Mouse (Mus musculus) myocyte (in vitro differentiated cells): ENCODE measurements around the gene Aamp.

Experiments used
- CEBPB ChIP-seq: IDR thresholded peaks from 2 replicates; pipeline ENCODE4 v1.6.1; 2011; ENCODE audit warnings: mild to moderate bottlenecking, moderate library complexity; ENCODE audit not compliant: poor library complexity, insufficient read depth, severe bottlenecking
- E2F4 ChIP-seq: IDR thresholded peaks from one replicate; pipeline ENCODE4 v1.6.1; 2011; ENCODE audit warnings: mild to moderate bottlenecking, control low read depth, moderate library complexity; ENCODE audit not compliant: insufficient read depth
- MAX ChIP-seq: IDR thresholded peaks from one replicate; pipeline ENCODE4 v1.6.1; 2011; ENCODE audit warnings: low read depth, mild to moderate bottlenecking, control low read depth
- MYOD1 ChIP-seq, 3 experiments: IDR thresholded peaks; one replicate each; pipeline ENCODE4 v1.6.1; 2011; ENCODE audit warnings: control low read depth in 2 of 3, low read depth in 2 of 3, mild to moderate bottlenecking in 2 of 3, moderate library complexity in 1 of 3; ENCODE audit not compliant: insufficient read length in 2 of 3, control insufficient read depth in 1 of 3
- MYOG ChIP-seq, 3 experiments: IDR thresholded peaks; one replicate each; pipeline ENCODE4 v1.6.1; 2011; ENCODE audit warnings: control low read depth in 2 of 3, low read depth in 2 of 3, mild to moderate bottlenecking in 2 of 3; ENCODE audit not compliant: insufficient read length in 2 of 3, control insufficient read depth in 1 of 3, insufficient read depth in 1 of 3
- POLR2A ChIP-seq: IDR thresholded peaks from one replicate; pipeline ENCODE4 v1.6.1; 2011; ENCODE audit warnings: low read depth, mild to moderate bottlenecking, control low read depth, moderate library complexity; ENCODE audit not compliant: insufficient read length
- POLR2AphosphoS2 ChIP-seq: IDR thresholded peaks from one replicate; pipeline ENCODE4 v1.6.1; 2011; ENCODE audit warnings: low read depth, control low read depth; ENCODE audit not compliant: insufficient read length
- REST ChIP-seq: IDR thresholded peaks from one replicate; pipeline ENCODE4 v1.6.1; 2011; ENCODE audit warnings: mild to moderate bottlenecking, control low read depth, moderate library complexity; ENCODE audit not compliant: insufficient read depth, insufficient read length
- SRF ChIP-seq: IDR thresholded peaks from one replicate; pipeline ENCODE4 v1.6.1; 2011; ENCODE audit warnings: low read depth; ENCODE audit not compliant: control insufficient read depth, insufficient read length
- TCF12 ChIP-seq: IDR thresholded peaks from one replicate; pipeline ENCODE4 v1.6.1; 2011; ENCODE audit warnings: mild to moderate bottlenecking, control low read depth; ENCODE audit not compliant: poor library complexity, insufficient read depth, severe bottlenecking
- TCF3 ChIP-seq: IDR thresholded peaks from one replicate; pipeline ENCODE4 v1.6.1; 2011; ENCODE audit warnings: low read depth, control low read depth; ENCODE audit not compliant: insufficient read length
- USF1 ChIP-seq: IDR thresholded peaks from one replicate; pipeline ENCODE4 v1.6.1; 2011; ENCODE audit warnings: low read depth, mild to moderate bottlenecking, control low read depth, moderate library complexity

DNA sequence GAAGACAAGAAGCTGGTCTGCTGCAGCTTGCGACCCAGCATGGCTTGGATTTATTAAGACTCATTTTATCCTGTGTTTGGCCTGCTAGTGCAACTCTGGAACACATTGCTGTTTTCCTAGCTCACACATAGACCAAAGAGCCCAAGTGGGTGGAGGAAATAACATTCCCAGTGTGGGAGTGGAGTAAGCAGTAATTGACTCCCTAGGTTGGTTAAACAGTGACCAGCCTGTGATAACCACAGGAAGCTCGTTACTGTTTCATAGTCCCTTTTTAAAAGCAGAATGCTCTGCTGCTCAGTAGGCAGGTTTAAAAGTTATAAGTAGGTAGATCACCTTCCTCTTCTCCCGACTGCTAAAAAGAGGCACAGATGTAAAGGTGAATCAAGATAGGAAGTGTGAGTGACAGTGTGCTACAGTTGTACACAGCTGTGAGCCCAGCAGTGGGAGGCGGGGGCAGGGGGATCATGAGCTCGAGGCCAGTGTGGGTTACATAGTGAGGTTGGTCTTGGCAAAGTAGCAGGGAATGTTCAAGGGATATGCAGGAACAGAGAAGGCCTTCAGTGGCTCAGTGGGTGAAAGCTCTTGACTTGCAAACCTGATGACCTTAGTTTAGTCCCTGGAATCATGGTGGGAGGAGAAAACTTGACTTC is 35.1 kb downstream of the Aamp start:
- TF ChIP-seq MYOG (IDR thresholded peaks at IDR 0.05; ENCODE audit: control insufficient read depth in 1 of 3, insufficient read depth in 1 of 3, insufficient read length in 2 of 3, low read depth in 2 of 3) (peak in 2 of 3 experiments; percentile 25 to 69), POLR2A (no peak), E2F4 (no peak), SRF (no peak), USF1 (no peak), CEBPB (no peak), MAX (no peak), MYOD1 (IDR thresholded peaks at IDR 0.05; ENCODE audit: control insufficient read depth in 1 of 3, insufficient read length in 2 of 3, low read depth in 2 of 3) (peak in 2 of 3 experiments; percentile 62 to 84), TCF12 (no peak), POLR2AphosphoS2 (no peak), TCF3 (no peak), REST (no peak)
